Mouse (Mus musculus) G1E (cell line): ENCODE results near the gene Lamtor5.

ENCODE experiments used
- CTCF ChIP-seq: IDR thresholded peaks from 2 replicates; pipeline ENCODE4 v1.5.1; 2012; ENCODE audit warnings: low read depth, low read length, inconsistent platforms, mixed read lengths
- GATA1 ChIP-seq: IDR thresholded peaks from 2 replicates; pipeline ENCODE4 v1.6.1; 2012; ENCODE audit warnings: borderline replicate concordance, low read length, inconsistent platforms, mixed read lengths
- GATA2 ChIP-seq: IDR thresholded peaks from 2 replicates; pipeline ENCODE4 v1.6.1; 2012; ENCODE audit warnings: low read depth, low read length, inconsistent platforms, borderline replicate concordance
- POLR2AphosphoS5 ChIP-seq: IDR thresholded peaks from 2 replicates; pipeline ENCODE4 v1.6.1; 2012; ENCODE audit warnings: low read depth, low read length, inconsistent platforms; ENCODE audit not compliant: insufficient replicate concordance

DNA sequence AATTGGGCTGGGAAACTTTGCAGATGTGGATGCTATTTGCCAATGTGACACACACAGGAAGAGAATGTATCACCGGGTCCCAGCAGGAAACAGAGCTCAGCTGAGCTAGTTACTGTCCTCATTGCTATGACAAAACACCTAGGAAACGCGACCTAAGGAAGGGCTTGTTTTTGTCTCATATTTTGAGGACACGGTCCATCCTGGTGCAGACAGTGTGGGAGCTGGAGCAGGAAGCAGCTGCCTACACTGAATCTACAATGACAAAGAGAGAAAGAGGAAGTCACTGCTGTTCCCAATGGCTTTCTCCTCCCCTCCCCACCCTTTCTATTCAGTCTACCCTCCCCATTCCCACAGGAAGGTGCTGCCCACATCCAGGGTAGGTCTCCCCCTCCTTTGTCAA lies 26.6 kb upstream of the Lamtor5 start:
- TF ChIP-seq CTCF (no peak), GATA2 (no peak), GATA1 (no peak), POLR2AphosphoS5 (no peak)
